Mouse (Mus musculus) CH12.LX (cell line): ENCODE results near the gene Ren1. TPM values are rescaled to one million over a fixed set of nuclear protein-coding genes. Genes with fewer than 3 reads are reported as not detected.

ENCODE experiments used
- DNase-seq: peaks from one replicate; pipeline ENCODE4 v3.0.0-alpha.2; 2013; ENCODE audit errors: extremely low read depth
- H3K27ac ChIP-seq: 2 replicates; pipeline ENCODE4 v1.5.1; 2012; ENCODE audit warnings: low read depth, mild to moderate bottlenecking, control low read depth, moderate library complexity; ENCODE audit not compliant: insufficient read depth
- H3K27me3 ChIP-seq: replicated peaks from 2 replicates; pipeline ENCODE3; 2012; ENCODE audit warnings: inconsistent platforms
- H3K36me3 ChIP-seq, 2 experiments: replicated peaks in 1 of 2; 2 replicates each; pipeline versions ENCODE3 to v1.6.1; 2012; ENCODE audit warnings: inconsistent platforms in 1 of 2, low read length in 1 of 2, mild to moderate bottlenecking in 1 of 2, mixed read lengths in 1 of 2, moderate library complexity in 1 of 2; ENCODE audit not compliant: control insufficient read depth in 1 of 2, insufficient read depth in 1 of 2
- H3K4me1 ChIP-seq, 2 experiments: 2 replicates each; pipeline ENCODE4 v1.6.1; 2012; ENCODE audit warnings: inconsistent platforms in 1 of 2, moderate library complexity in 1 of 2; ENCODE audit not compliant: insufficient read depth in 2 of 2, control insufficient read depth in 1 of 2
- H3K4me2 ChIP-seq: 2 replicates; pipeline ENCODE4 v1.6.1; 2012; ENCODE audit warnings: low read depth, mild to moderate bottlenecking, control low read depth; ENCODE audit not compliant: poor library complexity, insufficient read depth, severe bottlenecking
- H3K4me3 ChIP-seq, 3 experiments: fragments of 150-350 bp in 1 of 3; sonication (generic) in 1 of 3; replicated peaks in 1 of 3; 2 replicates each; pipeline versions ENCODE3 to v1.5.1; 2011 to 2012; ENCODE audit warnings: low read depth in 2 of 3, low read length in 2 of 3, mild to moderate bottlenecking in 2 of 3, moderate library complexity in 2 of 3, control low read depth in 1 of 3, improper control_type of control experiment in 1 of 3, inconsistent platforms in 1 of 3, mixed read lengths in 1 of 3; ENCODE audit not compliant: poor library complexity in 1 of 3
- H3K79me2 ChIP-seq: replicated peaks from 2 replicates; pipeline ENCODE4 v1.6.1; 2012; ENCODE audit warnings: mild to moderate bottlenecking, moderate library complexity; ENCODE audit not compliant: control insufficient read depth, poor library complexity, insufficient read depth, severe bottlenecking; ENCODE audit errors: extremely low read depth
- H3K9ac ChIP-seq: 2 replicates; pipeline ENCODE4 v1.6.1; 2012; ENCODE audit warnings: low read depth, mild to moderate bottlenecking, control low read depth, moderate library complexity; ENCODE audit not compliant: insufficient read depth
- H3K9me3 ChIP-seq: replicated peaks from 2 replicates; pipeline ENCODE3; 2012; ENCODE audit warnings: low read length, inconsistent platforms, mixed read lengths
- BHLHE40 ChIP-seq: IDR thresholded peaks from 2 replicates; pipeline ENCODE4 v1.6.1; 2011; ENCODE audit warnings: mild to moderate bottlenecking, low read depth, low read length, improper control_type of control experiment
- CHD1 ChIP-seq: IDR thresholded peaks from 2 replicates; pipeline ENCODE4 v1.6.1; 2012; ENCODE audit warnings: low read depth, low read length, improper control_type of control experiment, inconsistent platforms
- CHD2 ChIP-seq: IDR thresholded peaks from 2 replicates; pipeline ENCODE4 v1.6.1; 2011; ENCODE audit warnings: low read length, improper control_type of control experiment
- CTCF ChIP-seq, 2 experiments: IDR thresholded peaks in 1 of 2; conservative IDR thresholded peaks in 1 of 2; 2 replicates each; pipeline ENCODE4 v1.5.1; 2011 to 2012; ENCODE audit warnings: low read depth in 2 of 2, low read length in 2 of 2, improper control_type of control experiment in 1 of 2, inconsistent platforms in 1 of 2, mild to moderate bottlenecking in 1 of 2, moderate library complexity in 1 of 2
- ETS1 ChIP-seq: conservative IDR thresholded peaks from 2 replicates; pipeline ENCODE4 v1.6.1; 2012; ENCODE audit warnings: low read depth, mild to moderate bottlenecking, inconsistent platforms, low read length, improper control_type of control experiment, moderate library complexity
- GABPA ChIP-seq: IDR thresholded peaks from 2 replicates; pipeline ENCODE4 v1.6.1; 2012; ENCODE audit warnings: low read depth, low read length, improper control_type of control experiment, inconsistent platforms; ENCODE audit not compliant: insufficient replicate concordance
- IRF4 ChIP-seq: IDR thresholded peaks from 2 replicates; pipeline ENCODE4 v1.6.1; 2014; ENCODE audit warnings: low read depth, mild to moderate bottlenecking, inconsistent platforms, low read length, improper control_type of control experiment
- JUND ChIP-seq: conservative IDR thresholded peaks from 2 replicates; pipeline ENCODE4 v1.6.1; 2011; ENCODE audit warnings: low read depth, low read length, improper control_type of control experiment
- MAFK ChIP-seq: IDR thresholded peaks from 2 replicates; pipeline ENCODE4 v1.6.1; 2011; ENCODE audit warnings: low read length, improper control_type of control experiment; ENCODE audit not compliant: insufficient replicate concordance
- MAZ ChIP-seq: IDR thresholded peaks from 2 replicates; pipeline ENCODE4 v1.6.1; 2012; ENCODE audit warnings: low read depth, mild to moderate bottlenecking, inconsistent platforms, low read length, improper control_type of control experiment, moderate library complexity
- MXI1 ChIP-seq: IDR thresholded peaks from 2 replicates; pipeline ENCODE4 v1.6.1; 2011; ENCODE audit warnings: mild to moderate bottlenecking, low read depth, low read length, improper control_type of control experiment
- RAD21 ChIP-seq: IDR thresholded peaks from 2 replicates; pipeline ENCODE4 v1.6.1; 2011; ENCODE audit warnings: low read depth, mild to moderate bottlenecking, low read length, improper control_type of control experiment, moderate library complexity
- SIN3A ChIP-seq: IDR thresholded peaks from 2 replicates; pipeline ENCODE4 v1.6.1; 2012; ENCODE audit warnings: low read length, improper control_type of control experiment, inconsistent platforms
- SMC3 ChIP-seq: IDR thresholded peaks from 2 replicates; pipeline ENCODE4 v1.6.1; 2011; ENCODE audit warnings: low read depth, low read length, improper control_type of control experiment
- TBP ChIP-seq: conservative IDR thresholded peaks from 2 replicates; pipeline ENCODE4 v1.6.1; 2011; ENCODE audit warnings: low read depth, low read length, improper control_type of control experiment
- TCF12 ChIP-seq: IDR thresholded peaks from 2 replicates; pipeline ENCODE4 v1.6.1; 2014; ENCODE audit warnings: low read depth, mild to moderate bottlenecking, inconsistent platforms, low read length, improper control_type of control experiment
- UBTF ChIP-seq: IDR thresholded peaks from 2 replicates; pipeline ENCODE4 v1.6.1; 2012; ENCODE audit warnings: low read depth, mild to moderate bottlenecking, inconsistent platforms, low read length, improper control_type of control experiment, moderate library complexity
- USF1 ChIP-seq: IDR thresholded peaks from 2 replicates; pipeline ENCODE4 v1.6.1; 2014; ENCODE audit warnings: low read depth, mild to moderate bottlenecking, inconsistent platforms, low read length, improper control_type of control experiment
- USF2 ChIP-seq: conservative IDR thresholded peaks from 2 replicates; pipeline ENCODE4 v1.6.1; 2011; ENCODE audit warnings: low read depth, low read length, improper control_type of control experiment
- ZC3H11A ChIP-seq: IDR thresholded peaks from 2 replicates; pipeline ENCODE4 v1.6.1; 2012; ENCODE audit warnings: low read depth, mild to moderate bottlenecking, inconsistent platforms, low read length, improper control_type of control experiment
- ZMIZ1 ChIP-seq: IDR thresholded peaks from 2 replicates; pipeline ENCODE4 v1.6.1; 2012; ENCODE audit warnings: low read depth, mild to moderate bottlenecking, inconsistent platforms, low read length, improper control_type of control experiment
- ZNF384 ChIP-seq: IDR thresholded peaks from 2 replicates; pipeline ENCODE4 v1.6.1; 2012; ENCODE audit warnings: low read depth, low read length, improper control_type of control experiment, inconsistent platforms
- dilution Hi-C: fragments of 300-500 bp; cut with MboI; formaldehyde crosslinking; loops from 2 replicates; pipeline ENCODE4 v1.14.3; 2020; ENCODE audit warnings: low sequenced_read_pairs; ENCODE audit not compliant: extremely low pct_unique_long_range_greater_than_20kb, extremely low pct_ligation_motif_present
- in situ Hi-C: fragments of 300-500 bp; cut with MboI; formaldehyde crosslinking; loops from 3 replicates; pipeline ENCODE4 v1.14.3; 2019; ENCODE audit warnings: low sequenced_read_pairs, low pct_ligation_motif_present, low pct_unique_long_range_greater_than_20kb, mixed read lengths
- polyA plus RNA-seq: library from polyadenylated mRNA; unstranded; fragments of >175 nt; gene quantifications from 2 replicates; pipeline ENCODE4 v1.2.1, GENCODE M21; 2012; ENCODE audit warnings: low read depth; ENCODE audit not compliant: insufficient read length
- total RNA-seq, 2 experiments: library from RNA; depleted of rRNA; stranded (reverse); fragments of 300-350 nt in 1 of 2; fragments of >200 nt in 1 of 2; gene quantifications; 2 replicates each; pipeline ENCODE4 v1.2.3; 2012 to 2014

The Ren1 gene
- total and polyA plus RNA-seq, 3 experiments: 0.08 TPM; not detected in 2

DNA sequence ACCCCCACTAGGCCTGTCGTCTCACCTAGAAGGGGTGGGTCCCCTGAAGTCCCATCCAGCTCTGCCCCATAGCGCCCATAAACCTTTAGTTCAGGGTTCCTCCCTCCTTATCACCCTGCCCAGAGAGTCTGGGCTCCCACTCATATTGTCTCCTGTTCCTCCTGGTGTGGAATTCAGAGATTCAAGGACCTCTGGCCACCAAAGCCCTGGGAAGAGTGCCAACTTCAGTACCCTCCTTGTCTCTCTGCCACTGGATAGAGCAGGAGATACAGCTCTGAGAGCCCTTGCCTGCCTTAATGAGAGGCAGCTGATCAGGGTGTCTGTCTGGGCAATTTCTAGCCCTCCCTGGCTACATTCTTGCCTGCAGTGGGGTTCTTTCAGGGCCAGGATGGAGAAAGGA, 14.6 kb downstream of the Ren1 start:
- Histone ChIP-seq H3K79me2 (no peaks in the 10 kb centered on the region), H3K9ac (no peak overlapping the region), H3K4me2 (no peak overlapping the region), H3K9me3 (peaks cover 7% of the 10 kb centered on the region), H3K4me3 (no peak overlapping the region), H3K27me3 (peaks cover 92% of the 10 kb centered on the region), H3K4me1 (peaks cover 9 to 26% of the 10 kb centered on the region in 2 experiments; a peak in 3 of 4 replicates), H3K27ac (no peak overlapping the region), H3K36me3 (no peaks in the 10 kb centered on the region)
- dilution Hi-C loops: no loop called here
- no peak for TF ChIP-seq ZNF384
- TF ChIP-seq ETS1: no peak
- no peak for TF ChIP-seq USF1
- TF ChIP-seq SMC3: no peak
- no peak for TF ChIP-seq ZMIZ1
- no peak for TF ChIP-seq IRF4
- TF ChIP-seq MAZ: no peak
- no peak for TF ChIP-seq BHLHE40
- no peak for TF ChIP-seq SIN3A
- TF ChIP-seq GABPA: no peak
- no peak for TF ChIP-seq TBP
- no peak for TF ChIP-seq UBTF
- in situ Hi-C loops: loop anchor here (25.0 kb wide), 1 partner anchor 328 kb away; the partner anchor contains the start of genes Mdm4 and Pik3c2b
- no peak for DNase-seq

GRCm38 (mm10) chr1:133366951-133367605, 16.8 kb downstream of the Ren1 start:
- Histone ChIP-seq H3K27me3 (peaks cover 96% of the 10 kb centered on the region), H3K4me2 (no peak overlapping the region), H3K9me3 (no peaks in the 10 kb centered on the region), H3K4me3 (no peak overlapping the region), H3K4me1 (peaks cover 9 to 26% of the 10 kb centered on the region in 2 experiments; a peak in 3 of 4 replicates), H3K9ac (no peak overlapping the region), H3K27ac (no peak overlapping the region), H3K36me3 (no peaks in the 10 kb centered on the region), H3K79me2 (no peaks in the 10 kb centered on the region)
- TF ChIP-seq BHLHE40 (no peak), MXI1 (no peak), MAFK (no peak), RAD21 (no peak), ZC3H11A (no peak), CTCF (conservative IDR thresholded peaks at IDR 0.05 in 1 of 2, IDR thresholded peaks at IDR 0.05 in 1 of 2; ENCODE audit: low read depth in 2 of 2, low read length in 2 of 2) (no peak), CHD1 (no peak), SIN3A (no peak), USF2 (no peak), SMC3 (no peak), JUND (no peak), USF1 (no peak), ZMIZ1 (no peak), CHD2 (no peak), TCF12 (no peak)
- in situ Hi-C loops (loop anchor here (25.0 kb wide), 1 partner anchor 330 kb away; the partner anchor contains the start of genes Mdm4 and Pik3c2b), dilution Hi-C loops (no loop called here)
- DNase-seq: no peak
